Mouse (Mus musculus) limb, embryonic 14.5 days (tissue): ENCODE results near the gene Plekhb2. TPM values are rescaled to one million over a fixed set of nuclear protein-coding genes. Genes with fewer than 3 reads are reported as not detected.

Experiments
- ATAC-seq: fragments of 200-750 bp; cut with Nextera tagmentation; 2 replicates; pipeline ENCODE4 v1.8.0; 2017; ENCODE audit warnings: low read depth, moderate number of reproducible peaks, moderate TSS enrichment; ENCODE audit not compliant: low FRiP score
- DNase-seq: peaks from one replicate; pipeline ENCODE4 v3.0.0-alpha.2; 2015; ENCODE audit warnings: low spot score
- H3K27ac ChIP-seq: fragments of 300-500 bp; sonication (generic); replicated peaks from 2 replicates; pipeline ENCODE4 v1.5.1; 2014; ENCODE audit warnings: low read depth, mild to moderate bottlenecking, low read length, moderate library complexity, mixed read lengths
- H3K27me3 ChIP-seq: fragments of 300-500 bp; sonication (generic); 2 replicates; pipeline ENCODE4 v1.6.1; 2014; ENCODE audit warnings: low read length, mixed read lengths; ENCODE audit not compliant: control insufficient read depth, insufficient read depth
- H3K36me3 ChIP-seq: fragments of 300-500 bp; sonication (generic); 2 replicates; pipeline ENCODE4 v1.6.1; 2014; ENCODE audit warnings: mild to moderate bottlenecking, low read length, moderate library complexity, mixed read lengths; ENCODE audit not compliant: control insufficient read depth, insufficient read depth
- H3K4me1 ChIP-seq: fragments of 300-500 bp; sonication (generic); 2 replicates; pipeline ENCODE4 v1.6.1; 2014; ENCODE audit warnings: antibody characterized with exemption, low read length, mixed read lengths; ENCODE audit not compliant: control insufficient read depth, insufficient read depth
- H3K4me2 ChIP-seq: fragments of 300-500 bp; sonication (generic); replicated peaks from 2 replicates; pipeline ENCODE4 v1.6.1; 2014; ENCODE audit warnings: low read depth, mild to moderate bottlenecking, low read length, moderate library complexity; ENCODE audit not compliant: severe bottlenecking
- H3K4me3 ChIP-seq: fragments of 300-500 bp; sonication (generic); replicated peaks from 2 replicates; pipeline ENCODE4 v1.5.1; 2014; ENCODE audit warnings: low read length
- H3K9ac ChIP-seq: fragments of 300-500 bp; sonication (generic); 2 replicates; pipeline ENCODE4 v1.6.1; 2014; ENCODE audit warnings: mild to moderate bottlenecking, low read depth, low read length, moderate library complexity; ENCODE audit not compliant: severe bottlenecking
- H3K9me3 ChIP-seq: fragments of 300-500 bp; sonication (generic); 2 replicates; pipeline ENCODE4 v1.6.1; 2016; ENCODE audit warnings: low read length; ENCODE audit not compliant: control insufficient read depth
- POLR2A ChIP-seq: fragments of 200-500 bp; IDR thresholded peaks from 2 replicates; pipeline ENCODE4 v1.8.0; 2012; ENCODE audit warnings: inconsistent platforms, mild to moderate bottlenecking, moderate library complexity, borderline replicate concordance; ENCODE audit not compliant: insufficient read depth, insufficient read length; ENCODE audit errors: extremely low read depth
- WGBS: fragments of 180-500 bp; shearing (Covaris S2); extraction: QIAGEN DNeasy Blood & Tissue Kit; methylation state at CpG from one replicate; pipeline ENCODE4 v1.1.7; 2014; 5-methylcytosine and 5-hydroxymethylcytosine counted together
- polyA plus RNA-seq, 2 experiments: library from polyadenylated mRNA; depleted of rRNA in 1 of 2; stranded (reverse) in 1 of 2; unstranded in 1 of 2; fragments of >200 nt; fragmentation: Nextera tagmentation in 1 of 2; extraction: Ambion mirVana in 1 of 2; gene quantifications; 2 replicates each; pipeline versions ENCODE4 v1.2.1 to v1.2.3; 2012 to 2014

Gene Plekhb2
- polyA plus RNA-seq, 2 experiments = 9.5 to 15.6 TPM

- WGBS = 88% methylated on average over 6 of the region's 6 CpGs
- peaks cover 96% of the 10 kb centered on the region for H3K36me3 ChIP-seq
- DNase-seq = no peak
Observed at GRCm38 (mm10) chr1:34815843-34816242, 33.9 kb upstream of the Plekhb2 start.

GRCm38 (mm10) chr1:34819225-34819910 is 30.4 kb upstream of the Plekhb2 start:
- Histone ChIP-seq H3K4me1 (no peaks in the 10 kb centered on the region), H3K27ac (no peak overlapping the region), H3K9ac (no peak overlapping the region), H3K9me3 (no peaks in the 10 kb centered on the region), H3K4me3 (no peak overlapping the region), H3K36me3 (peaks cover 90% of the 10 kb centered on the region), H3K4me2 (no peak overlapping the region), H3K27me3 (no peaks in the 10 kb centered on the region)
- ATAC-seq (no peak), DNase-seq (no peak)
- TF ChIP-seq POLR2A = no peak
- WGBS = 88% methylated on average over 6 of the region's 6 CpGs

More at GRCm38 (mm10) chr1:34815843-34816242, 33.9 kb upstream of the Plekhb2 start:
- H3K9ac ChIP-seq = no peak overlapping the region
- H3K27me3 ChIP-seq = no peaks in the 10 kb centered on the region
- no peak overlapping the region for H3K4me3 ChIP-seq
- no peak for ATAC-seq
- TF ChIP-seq POLR2A = no peak
- H3K4me1 ChIP-seq = no peaks in the 10 kb centered on the region
- H3K9me3 ChIP-seq = no peaks in the 10 kb centered on the region
- no peak overlapping the region for H3K27ac ChIP-seq
- no peak overlapping the region for H3K4me2 ChIP-seq

DNA sequence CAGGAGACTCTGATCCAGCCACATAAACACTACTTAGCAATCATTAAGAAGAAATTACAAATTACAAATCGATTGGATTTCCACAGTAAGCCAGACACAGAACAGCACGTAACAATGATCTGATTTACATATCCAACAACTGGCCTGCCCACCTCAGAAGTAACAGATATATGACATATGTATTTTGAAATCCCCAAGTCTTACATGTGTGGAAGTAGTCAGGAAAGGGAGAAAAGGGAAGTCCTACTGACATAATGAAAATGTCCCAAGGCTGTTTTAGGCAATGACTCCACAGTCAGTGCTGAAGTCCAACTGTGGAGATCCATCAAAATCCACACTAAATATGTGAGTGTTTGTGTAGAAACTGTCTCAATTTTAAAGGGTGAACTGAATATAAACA is 28.4 kb upstream of the Plekhb2 start:
- H3K9me3 ChIP-seq = no peaks in the 10 kb centered on the region
- H3K9ac ChIP-seq = no peak overlapping the region
- no peak for TF ChIP-seq POLR2A
- H3K4me3 ChIP-seq = no peak overlapping the region
- no peaks in the 10 kb centered on the region for H3K27me3 ChIP-seq
- no peak overlapping the region for H3K4me2 ChIP-seq
- WGBS = 98% methylated on average over 2 of the region's 2 CpGs
- no peak for DNase-seq
- peaks cover 88% of the 10 kb centered on the region for H3K36me3 ChIP-seq
- no peaks in the 10 kb centered on the region for H3K4me1 ChIP-seq
- no peak for ATAC-seq
- H3K27ac ChIP-seq = no peak overlapping the region

- Histone ChIP-seq H3K36me3 (peaks cover 87% of the 10 kb centered on the region), H3K27me3 (no peaks in the 10 kb centered on the region), H3K4me2 (no peak overlapping the region), H3K9me3 (no peaks in the 10 kb centered on the region), H3K4me3 (no peak overlapping the region), H3K9ac (no peak overlapping the region), H3K27ac (no peak overlapping the region), H3K4me1 (no peaks in the 10 kb centered on the region)
- no peak for TF ChIP-seq POLR2A
- ATAC-seq (no peak), DNase-seq (no peak)
- 90% methylated on average over 7 of the region's 7 CpGs for WGBS
Observed at GRCm38 (mm10) chr1:34822003-34822402, 27.8 kb upstream of the Plekhb2 start.

- H3K4me1 ChIP-seq = no peaks in the 10 kb centered on the region
- no peak overlapping the region for H3K4me2 ChIP-seq
- H3K36me3 ChIP-seq = peaks cover 86% of the 10 kb centered on the region
- H3K4me3 ChIP-seq = no peak overlapping the region
- TF ChIP-seq POLR2A = no peak
- H3K9ac ChIP-seq = no peak overlapping the region
- DNase-seq (no peak), ATAC-seq (no peak)
- no peaks in the 10 kb centered on the region for H3K9me3 ChIP-seq
- no peaks in the 10 kb centered on the region for H3K27me3 ChIP-seq
- 92% methylated on average over 7 of the region's 7 CpGs for WGBS
- no peak overlapping the region for H3K27ac ChIP-seq
Observed at GRCm38 (mm10) chr1:34822746-34823145, 27.0 kb upstream of the Plekhb2 start.
